Mouse (Mus musculus): ENCODE data around the gene 4930579F01Rik. TPM values are rescaled to one million over a fixed set of nuclear protein-coding genes. Genes with fewer than 3 reads are reported as not detected.

Gene 4930579F01Rik
- not detected in 2 replicates for total RNA-seq (2014; fragmentation: Nextera tagmentation)
- total RNA-seq (2017), result not detected in 2 replicates

DNA sequence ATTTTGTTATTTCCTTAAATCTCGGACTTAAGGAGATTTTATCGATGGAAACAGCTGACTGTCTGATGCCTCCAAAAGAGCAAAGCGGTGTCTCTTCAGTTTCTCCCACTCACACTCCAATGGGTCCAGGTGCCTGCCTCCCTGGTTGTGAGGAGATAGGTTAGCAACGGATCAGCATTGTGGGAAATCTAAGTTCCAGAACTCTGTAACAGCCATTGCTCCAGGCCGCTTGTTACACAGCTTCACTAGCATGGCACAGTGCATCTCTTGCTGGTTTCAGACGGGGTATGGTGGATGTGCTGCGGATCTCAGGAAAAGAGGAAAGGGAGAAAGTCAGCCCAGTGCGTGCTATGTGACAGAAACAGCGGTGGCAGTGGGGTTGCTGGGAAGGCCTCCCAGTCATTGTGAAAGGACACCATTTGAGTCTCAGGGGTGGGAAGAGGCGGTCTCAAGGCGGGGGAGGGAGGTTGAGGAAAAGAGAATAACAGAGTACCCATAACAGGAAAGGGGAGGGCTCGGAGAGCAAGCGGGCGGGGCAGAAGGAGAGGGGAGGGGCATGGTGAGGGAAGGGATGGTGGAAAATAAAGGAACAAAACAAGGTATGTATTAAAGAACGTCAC lies at the start of gene 4930579F01Rik:
Gene 4930579F01Rik (minus strand): TSS at position 143 of the 620 bp plus-strand sequence.
- ATAC-seq (replicated peaks; ENCODE audit: poor library complexity, severe bottlenecking), result 0 out of 2 replicates have a peak, but pooled peaks have one; percentile 24

DNA sequence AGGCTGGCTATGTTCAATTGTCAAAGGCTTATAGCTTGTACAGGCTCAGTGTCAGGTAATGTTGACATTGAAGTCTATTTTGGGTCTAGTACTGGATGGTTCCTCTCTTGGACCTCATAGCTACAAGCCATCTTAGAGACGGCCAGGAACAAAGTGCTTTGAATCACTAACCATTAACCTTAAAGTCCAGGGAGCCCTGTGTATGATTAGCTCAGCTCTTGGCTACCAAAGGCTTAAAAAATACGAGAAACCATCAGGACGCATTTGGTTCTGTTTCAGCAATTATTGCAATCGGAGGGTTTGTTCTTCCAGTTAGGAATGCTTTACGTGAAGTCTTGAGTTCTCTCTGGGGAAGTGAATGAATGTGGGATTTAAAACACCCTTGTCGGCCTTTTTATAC lies 49.3 kb upstream of the 4930579F01Rik start:
- ATAC-seq (replicated peaks; ENCODE audit: poor library complexity, severe bottlenecking), result no peak

DNA sequence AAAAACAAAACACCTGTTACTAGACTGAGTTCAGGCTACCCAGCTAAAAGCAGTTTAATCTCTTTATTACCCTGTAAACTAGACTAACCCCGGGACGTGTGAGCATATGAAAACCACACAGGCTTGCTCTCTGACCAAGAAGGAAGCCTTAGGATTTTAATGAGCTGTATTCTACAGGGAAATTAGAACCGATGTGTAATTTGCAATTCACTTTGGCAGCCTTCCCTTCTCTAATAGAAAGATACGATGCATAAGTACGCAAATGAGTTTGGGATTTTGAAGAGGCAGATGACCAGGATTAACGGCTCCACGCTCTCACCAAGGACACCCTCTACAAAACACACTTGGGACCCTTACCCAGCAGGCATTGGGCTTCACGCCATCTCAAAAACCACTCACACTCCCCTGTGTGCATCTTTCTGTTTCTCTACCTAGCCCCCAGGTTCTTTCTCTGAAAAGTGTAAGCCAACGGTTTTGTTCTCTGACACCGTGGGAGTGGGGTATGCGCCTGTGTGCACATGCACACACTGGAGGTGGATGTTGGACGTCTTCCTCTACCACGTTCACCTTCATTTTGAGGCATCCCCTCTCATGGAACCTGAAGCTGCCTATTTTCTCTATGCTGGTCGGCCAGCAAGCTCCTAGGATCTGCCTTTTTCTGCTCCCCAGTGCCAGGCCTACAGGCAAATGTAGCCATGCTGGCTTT lies 48.5 kb upstream of the 4930579F01Rik start:
- no peak for ATAC-seq (replicated peaks; ENCODE audit: poor library complexity, severe bottlenecking)

DNA sequence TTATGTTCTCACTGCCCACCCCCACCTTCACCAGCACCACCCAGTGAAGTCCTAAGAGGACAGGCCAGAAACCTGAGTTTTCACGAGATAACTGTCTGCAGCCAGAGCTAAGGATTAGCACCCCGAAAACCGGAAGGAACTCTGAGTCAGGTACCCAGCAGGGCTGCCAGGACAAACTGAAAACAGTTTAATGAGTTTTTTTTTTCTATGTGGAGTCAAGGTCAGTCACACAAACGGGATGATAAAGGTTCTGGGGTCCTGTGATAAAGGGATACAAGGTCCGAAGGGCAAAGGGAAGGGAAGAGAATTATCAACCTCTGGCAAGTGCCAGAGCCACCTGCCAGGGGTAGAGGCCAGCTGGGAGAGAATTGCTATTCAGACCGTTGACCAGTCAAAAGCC lies 47.7 kb upstream of the 4930579F01Rik start:
- ATAC-seq (replicated peaks; ENCODE audit: poor library complexity, severe bottlenecking), result no peak

DNA sequence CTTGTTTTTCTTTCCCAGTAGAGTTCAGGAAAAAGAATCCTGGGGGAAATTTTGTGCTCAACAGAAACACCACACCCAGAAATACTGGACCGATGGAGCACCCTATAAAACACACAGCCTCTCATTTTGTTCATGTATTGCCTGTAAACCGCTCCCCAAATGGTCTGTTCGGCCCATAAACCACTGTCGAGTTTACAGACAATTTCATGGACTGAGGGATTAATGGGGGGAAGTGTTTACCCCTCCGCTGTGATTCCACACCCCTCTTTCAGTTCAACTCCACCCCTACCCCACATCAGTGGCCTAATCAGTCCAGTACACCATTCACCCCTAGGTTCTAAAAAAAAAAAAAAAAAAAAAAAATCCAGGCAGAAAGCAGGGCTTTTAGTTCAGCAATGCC lies 47.3 kb upstream of the 4930579F01Rik start:
- ATAC-seq (replicated peaks; ENCODE audit: poor library complexity, severe bottlenecking), result no peak

DNA sequence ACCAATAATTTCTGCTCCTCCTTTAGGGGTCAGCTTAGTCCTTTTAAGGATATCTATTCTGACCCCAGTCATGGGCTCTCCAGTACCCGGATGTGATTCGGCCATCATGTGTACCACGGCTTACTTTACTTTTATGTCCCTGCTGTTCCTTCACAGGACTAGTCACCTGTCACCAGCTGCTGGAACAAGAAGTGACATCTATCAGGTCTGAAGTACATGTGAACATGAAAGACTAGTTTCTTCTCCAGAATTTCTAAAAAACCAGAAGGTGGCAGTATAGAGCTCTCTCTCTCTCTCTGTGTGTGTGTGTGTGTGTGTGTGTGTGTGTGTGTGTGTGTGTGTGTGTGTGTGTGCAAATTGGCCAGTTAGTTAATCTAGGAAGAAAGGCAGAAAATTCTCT lies 46.8 kb upstream of the 4930579F01Rik start:
- ATAC-seq (replicated peaks; ENCODE audit: poor library complexity, severe bottlenecking), result no peak; the same call in 1 of the 2 replicates

DNA sequence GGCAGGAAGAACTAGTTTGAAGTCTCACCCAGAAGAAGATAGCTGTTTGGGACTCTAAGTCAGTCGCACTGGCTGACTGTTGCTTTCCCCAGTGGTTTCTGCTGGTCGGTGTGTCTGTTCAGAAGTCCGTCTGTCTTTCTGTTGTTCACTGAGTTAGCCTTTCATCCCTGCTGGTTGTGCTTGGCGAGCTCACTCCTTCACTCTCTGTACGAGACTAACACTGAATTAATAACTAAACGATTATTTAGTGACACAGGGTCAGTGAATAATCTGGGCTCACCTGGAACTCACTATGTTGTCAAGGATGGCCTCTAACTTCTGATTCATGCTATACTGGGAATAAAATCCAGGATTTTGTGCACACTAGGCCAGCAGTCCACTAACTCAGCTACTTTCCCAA lies 45.8 kb upstream of the 4930579F01Rik start:
- no peak for ATAC-seq (replicated peaks; ENCODE audit: poor library complexity, severe bottlenecking)

DNA sequence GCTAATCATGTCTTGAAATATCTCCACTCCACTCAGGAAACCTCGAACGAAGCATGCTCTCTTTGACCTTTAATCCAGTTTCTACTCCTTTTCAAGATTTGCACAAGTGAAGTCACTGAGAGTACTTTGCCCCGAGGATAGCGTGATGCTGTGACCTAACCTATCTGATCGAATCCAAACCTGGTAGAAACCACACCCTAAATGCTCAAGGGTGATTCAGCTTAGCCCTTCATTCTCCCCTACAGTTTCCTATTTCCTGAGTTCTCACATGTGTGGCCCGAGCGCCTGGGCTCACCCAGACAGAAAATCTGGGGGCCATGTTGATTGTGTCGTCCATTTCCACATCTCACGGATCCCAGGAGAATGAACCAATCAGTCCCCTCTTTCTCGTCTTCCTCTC lies 44.4 kb upstream of the 4930579F01Rik start:
- no peak for ATAC-seq (replicated peaks; ENCODE audit: poor library complexity, severe bottlenecking)

DNA sequence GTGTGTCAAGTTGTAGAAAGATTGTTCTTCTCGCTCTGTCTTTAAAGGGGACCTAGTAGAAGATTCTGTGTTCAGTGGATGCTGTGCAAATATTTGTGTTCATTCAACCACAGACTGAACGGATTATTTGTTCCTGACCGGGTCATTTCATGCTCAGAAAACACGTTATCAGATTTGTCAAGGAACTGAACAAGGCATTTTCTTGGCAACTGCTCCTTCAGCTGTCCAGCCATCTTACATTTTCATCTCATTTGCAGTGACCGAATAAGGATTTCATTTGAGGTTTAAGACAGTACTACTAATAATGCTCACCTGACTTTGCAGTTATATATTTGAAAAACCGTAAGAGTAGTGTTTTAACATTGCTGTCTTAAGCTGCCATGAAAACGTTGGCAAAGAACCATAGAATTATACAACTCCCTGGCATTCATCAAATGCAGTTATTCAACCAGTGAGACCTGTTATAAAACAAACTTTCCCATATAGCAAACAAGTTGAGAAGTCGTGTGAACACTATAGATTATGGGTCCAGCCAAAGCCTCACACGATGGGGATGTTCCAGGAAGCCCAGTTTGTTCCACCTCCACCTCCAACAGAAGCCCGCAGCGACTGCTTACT lies 43.0 kb upstream of the 4930579F01Rik start:
- ATAC-seq (replicated peaks; ENCODE audit: poor library complexity, severe bottlenecking), result no peak

DNA sequence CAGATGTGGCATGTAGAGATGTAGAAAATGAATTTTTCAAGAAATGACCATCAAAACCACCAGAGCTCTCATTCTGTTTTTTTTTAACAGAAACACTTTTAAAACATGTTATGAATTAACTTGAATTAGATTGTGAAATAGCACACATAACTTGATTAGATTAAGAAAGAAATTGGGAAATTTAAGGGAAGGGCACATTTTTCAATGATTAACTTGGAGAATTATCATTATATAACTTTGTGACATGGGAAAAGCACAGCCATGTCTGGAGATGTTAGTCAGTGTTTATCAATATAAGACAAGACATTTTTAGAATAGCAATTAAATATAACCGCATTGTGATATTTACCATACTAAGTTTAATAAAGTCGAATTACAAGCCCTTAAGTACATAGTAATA lies 37.9 kb upstream of the 4930579F01Rik start:
- no peak for ATAC-seq (replicated peaks; ENCODE audit: poor library complexity, severe bottlenecking)

DNA sequence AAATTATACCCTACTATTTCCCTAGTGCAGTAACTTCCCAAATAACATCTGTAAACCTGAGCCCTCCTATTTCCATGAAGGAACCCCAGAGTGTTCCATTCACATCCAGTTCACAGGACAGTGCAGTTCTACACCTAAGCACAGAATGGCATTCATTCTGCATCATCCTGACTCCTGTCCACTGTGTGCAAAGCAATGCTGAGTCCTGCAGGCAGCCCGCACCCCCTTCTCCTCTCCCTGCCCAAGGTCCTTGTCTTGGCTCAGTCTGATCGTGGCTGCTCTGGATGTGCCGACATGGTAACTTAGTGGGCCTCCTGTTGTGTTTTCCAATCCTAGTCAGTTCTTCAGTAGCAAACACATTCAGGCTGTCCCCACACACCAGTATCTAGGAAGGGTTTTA lies 36.6 kb upstream of the 4930579F01Rik start:
- ATAC-seq (replicated peaks; ENCODE audit: poor library complexity, severe bottlenecking), result no peak

DNA sequence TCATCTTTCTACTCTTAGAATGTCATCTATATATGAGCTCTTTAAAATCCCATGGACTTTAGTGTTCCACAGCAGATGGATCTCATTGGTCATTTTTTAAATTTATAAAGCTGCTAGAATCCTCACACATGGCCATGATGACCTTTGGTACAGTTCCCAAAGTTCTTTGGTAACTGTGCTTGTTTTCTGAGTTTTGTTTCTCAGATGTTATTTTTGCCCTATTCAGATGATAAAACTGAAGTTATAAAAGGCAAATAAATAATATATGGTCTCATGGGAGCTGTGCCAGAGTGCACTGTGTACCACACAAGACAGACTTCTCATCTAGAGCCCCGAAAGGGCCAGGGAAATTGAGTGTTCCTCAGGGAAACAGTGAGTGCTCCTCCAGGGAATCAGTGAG lies 35.8 kb upstream of the 4930579F01Rik start:
- no peak for ATAC-seq (replicated peaks; ENCODE audit: poor library complexity, severe bottlenecking)

DNA sequence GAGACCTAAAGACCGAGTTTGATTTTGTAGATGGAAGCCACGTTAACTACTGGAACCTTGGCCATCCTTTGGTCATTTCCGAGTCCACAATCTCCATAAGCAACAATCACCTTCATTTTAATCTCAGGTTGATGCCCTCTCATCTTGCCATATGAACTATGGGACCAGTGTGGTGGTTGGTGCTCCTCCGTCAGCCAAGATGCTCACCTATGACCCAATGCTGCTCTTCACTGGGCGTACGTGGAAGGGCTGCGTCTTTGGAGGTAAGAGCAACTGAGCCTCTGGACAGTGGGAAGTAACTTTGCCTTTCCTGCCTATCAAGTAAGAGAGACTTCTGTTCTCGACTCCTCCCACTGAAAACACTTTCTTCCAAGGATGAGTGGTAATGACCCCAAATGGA lies 34.2 kb upstream of the 4930579F01Rik start:
- no peak for ATAC-seq (replicated peaks; ENCODE audit: poor library complexity, severe bottlenecking)

DNA sequence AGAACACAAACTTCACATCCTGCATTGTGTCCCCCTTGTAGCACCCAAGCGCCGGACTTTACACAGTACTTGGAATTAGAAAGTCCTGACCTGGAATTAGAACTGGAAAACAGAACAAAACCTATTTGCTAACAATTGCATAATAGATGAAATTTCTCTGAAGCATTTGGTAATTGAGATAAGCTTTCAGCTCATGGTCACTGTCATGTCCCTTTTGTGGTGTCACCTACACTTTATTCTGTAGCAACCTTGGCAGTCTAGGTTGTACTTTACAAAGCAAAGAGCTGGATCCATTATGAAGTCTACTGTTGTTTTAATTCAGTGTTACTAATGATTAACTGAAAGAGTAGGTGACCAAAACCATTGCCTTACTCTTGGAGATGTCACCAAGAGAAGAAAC lies 33.5 kb upstream of the 4930579F01Rik start:
- no peak for ATAC-seq (replicated peaks; ENCODE audit: poor library complexity, severe bottlenecking)

DNA sequence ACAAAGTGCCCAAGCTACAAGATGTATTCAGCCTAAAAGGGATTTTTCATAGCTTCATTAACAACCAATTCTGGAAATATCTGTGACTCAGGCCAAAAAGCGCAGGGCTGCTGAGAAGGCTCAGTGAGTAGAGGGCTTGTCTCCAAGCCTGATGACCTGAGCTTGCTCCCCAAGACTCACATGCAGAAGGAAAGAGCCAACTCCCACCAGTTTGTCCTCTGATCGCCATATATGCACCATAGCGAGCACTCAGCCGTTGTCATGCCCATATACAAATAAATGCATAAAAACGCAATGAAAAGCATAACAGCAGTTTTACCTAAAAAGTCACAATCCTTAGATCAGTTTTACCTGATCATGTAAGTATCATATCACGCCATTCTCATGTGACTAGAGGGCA lies 32.9 kb upstream of the 4930579F01Rik start:
- ATAC-seq (replicated peaks; ENCODE audit: poor library complexity, severe bottlenecking), result no peak

DNA sequence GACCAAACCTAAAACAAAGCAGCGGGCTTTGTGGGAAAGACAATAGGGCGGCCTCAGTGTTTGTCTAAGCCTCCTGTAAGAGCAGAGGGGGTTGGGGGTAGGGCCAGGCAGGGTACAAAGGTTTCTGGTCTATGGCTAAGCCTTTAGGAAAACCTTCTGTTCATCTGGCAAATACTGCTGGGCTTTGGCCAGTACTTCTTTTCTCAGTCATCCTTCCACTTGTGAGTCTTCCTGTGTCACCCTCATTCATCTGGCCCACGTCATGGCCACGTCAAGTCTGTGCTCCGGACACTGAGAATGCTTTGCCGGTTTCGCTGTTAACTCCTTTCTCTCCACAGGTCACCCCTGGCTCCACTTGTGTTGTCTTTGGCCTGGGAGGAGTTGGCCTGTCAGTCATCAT lies 32.2 kb upstream of the 4930579F01Rik start:
- no peak for ATAC-seq (replicated peaks; ENCODE audit: poor library complexity, severe bottlenecking)

DNA sequence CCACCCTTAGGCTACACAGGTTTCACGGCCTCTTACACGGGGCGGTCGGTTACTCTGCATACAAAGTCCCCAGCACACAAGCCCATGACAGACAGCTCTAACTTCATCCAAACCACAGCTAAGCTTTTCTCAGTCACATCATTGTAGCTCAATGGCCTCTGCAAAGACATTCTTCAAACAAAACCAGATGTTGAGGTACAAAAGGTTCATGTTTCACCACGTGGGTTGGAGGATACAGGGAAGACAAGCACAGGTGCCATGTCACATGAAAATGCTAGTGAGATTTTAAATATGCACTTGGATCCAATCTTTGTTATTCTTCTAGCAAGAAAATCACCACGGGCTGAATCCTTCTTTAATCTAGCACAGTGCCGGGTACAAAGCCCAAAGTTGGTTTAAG lies 31.7 kb upstream of the 4930579F01Rik start:
- no peak for ATAC-seq (replicated peaks; ENCODE audit: poor library complexity, severe bottlenecking)

DNA sequence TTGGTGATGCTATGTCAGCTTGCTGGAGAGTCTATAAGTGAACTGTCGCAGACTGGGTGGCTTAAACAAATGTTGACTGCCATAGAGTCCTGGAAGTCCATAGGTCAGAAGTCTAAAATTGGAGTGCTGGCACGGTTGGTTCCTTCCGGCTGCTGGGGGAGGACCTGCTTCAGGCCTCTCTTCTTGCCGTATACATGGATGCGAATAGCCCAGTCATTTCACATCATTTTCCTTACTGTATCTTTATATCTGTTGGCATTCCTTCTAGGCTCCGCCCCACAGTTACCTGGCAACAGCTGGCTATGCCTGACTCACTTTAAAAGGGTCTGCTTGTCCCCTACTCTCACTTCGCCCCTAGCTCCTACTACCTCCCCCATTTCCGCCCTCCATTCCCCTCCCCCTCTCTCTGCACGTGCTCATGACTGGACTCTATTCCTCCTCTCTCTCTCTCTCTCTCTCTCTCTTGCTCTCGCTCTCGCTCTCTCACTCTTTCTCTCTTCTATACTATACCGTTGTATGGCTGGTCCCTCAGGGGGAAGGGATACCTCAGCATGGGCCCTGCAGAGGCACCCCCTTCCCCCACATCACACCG lies 30.8 kb upstream of the 4930579F01Rik start:
- ATAC-seq (replicated peaks; ENCODE audit: poor library complexity, severe bottlenecking), result no peak

DNA sequence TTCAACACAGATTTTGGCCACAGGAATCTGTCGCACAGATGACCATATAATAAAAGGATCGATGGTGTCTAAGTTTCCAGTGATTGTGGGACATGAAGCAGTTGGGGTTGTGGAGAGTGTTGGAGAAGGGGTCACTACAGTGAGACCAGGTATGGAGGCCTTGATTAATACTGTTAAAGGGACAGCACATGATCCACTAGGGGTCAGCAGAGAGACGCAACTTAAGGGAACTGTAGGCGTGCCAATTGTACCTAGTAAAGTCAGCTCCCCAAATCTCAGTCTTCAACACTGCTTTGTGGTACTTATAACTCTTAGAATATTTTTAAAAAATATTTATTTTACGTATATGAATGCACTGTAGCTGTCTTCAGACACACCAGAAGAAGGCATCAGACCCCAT lies 29.3 kb upstream of the 4930579F01Rik start:
- ATAC-seq (replicated peaks; ENCODE audit: poor library complexity, severe bottlenecking), result peak; percentile 92

DNA sequence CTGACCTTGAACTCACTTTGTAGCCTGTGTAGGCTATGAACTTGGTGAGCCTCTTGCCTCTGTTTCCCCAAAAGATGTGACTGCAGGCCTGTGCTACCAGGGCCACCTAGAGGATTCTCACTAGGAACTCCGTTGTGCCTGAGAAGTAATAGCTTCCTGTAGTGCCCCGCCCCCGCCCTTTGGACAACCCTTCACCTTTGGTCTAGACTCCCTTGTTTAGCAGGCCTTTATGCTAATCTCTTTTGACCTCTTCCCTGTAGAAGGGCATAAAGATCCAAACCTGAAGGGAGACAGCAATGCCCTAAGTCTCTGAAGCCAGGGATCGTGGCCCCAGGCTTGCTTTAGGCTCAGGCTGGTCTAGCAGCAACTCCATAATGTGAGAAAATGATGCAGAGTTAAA lies 28.9 kb upstream of the 4930579F01Rik start:
- no peak for ATAC-seq (replicated peaks; ENCODE audit: poor library complexity, severe bottlenecking)

DNA sequence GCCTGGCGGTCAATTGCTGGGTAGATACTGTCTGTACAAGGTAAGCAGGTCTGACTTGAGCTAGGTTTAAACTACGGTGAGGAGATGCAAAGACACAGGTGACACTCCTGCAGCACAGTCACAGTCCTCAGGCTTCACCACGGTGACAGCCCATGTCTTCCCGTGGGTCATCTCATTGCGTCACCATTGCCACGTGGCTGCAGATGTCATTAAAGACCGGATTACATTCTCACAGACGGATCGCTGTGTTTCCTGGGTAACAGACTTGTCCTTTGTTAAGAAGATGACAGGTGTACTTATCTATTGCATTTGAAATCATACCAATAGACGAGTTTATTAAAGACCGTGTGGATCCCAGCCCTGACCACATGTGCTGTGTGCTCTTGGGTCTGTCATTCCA lies 27.5 kb upstream of the 4930579F01Rik start:
- 0 out of 2 replicates have a peak, but pooled peaks have one; percentile 24 for ATAC-seq (replicated peaks; ENCODE audit: poor library complexity, severe bottlenecking)
